Mouse (Mus musculus) MEL (cell line): ENCODE results near the gene Pheta2.

ENCODE experiments used
- CHD1 ChIP-seq: IDR thresholded peaks from 2 replicates; pipeline ENCODE4 v1.6.1; 2012; ENCODE audit warnings: low read depth, mild to moderate bottlenecking, inconsistent platforms, low read length, improper control_type of control experiment
- CHD2 ChIP-seq: IDR thresholded peaks from 2 replicates; pipeline ENCODE4 v1.6.1; 2011; ENCODE audit warnings: low read length, improper control_type of control experiment
- CTCF ChIP-seq, 3 experiments: IDR thresholded peaks in 2 of 3; conservative IDR thresholded peaks in 1 of 3; 2 replicates each; pipeline ENCODE4 v1.5.1; 2011 to 2012; ENCODE audit warnings: low read length in 3 of 3, low read depth in 2 of 3, mild to moderate bottlenecking in 2 of 3, improper control_type of control experiment in 1 of 3, inconsistent platforms in 1 of 3, mixed read lengths in 1 of 3, moderate library complexity in 1 of 3; ENCODE audit not compliant: control insufficient read depth in 1 of 3, insufficient read depth in 1 of 3, poor library complexity in 1 of 3, severe bottlenecking in 1 of 3
- ETS1 ChIP-seq: IDR thresholded peaks from 2 replicates; pipeline ENCODE4 v1.6.1; 2012; ENCODE audit warnings: low read depth, mild to moderate bottlenecking, inconsistent platforms, low read length, improper control_type of control experiment, moderate library complexity
- GATA1 ChIP-seq: IDR thresholded peaks from 2 replicates; pipeline ENCODE4 v1.6.1; 2011; ENCODE audit warnings: low read depth, low read length, improper control_type of control experiment
- MYC ChIP-seq: IDR thresholded peaks from 2 replicates; pipeline ENCODE4 v1.6.1; 2011; ENCODE audit warnings: low read depth, mild to moderate bottlenecking, low read length, improper control_type of control experiment, moderate library complexity
- POLR2A ChIP-seq, 2 experiments: IDR thresholded peaks; 2 replicates each; pipeline ENCODE4 v1.6.1; 2011 to 2012; ENCODE audit warnings: low read length in 2 of 2, mild to moderate bottlenecking in 2 of 2, control low read depth in 1 of 2, improper control_type of control experiment in 1 of 2, low read depth in 1 of 2, moderate library complexity in 1 of 2; ENCODE audit not compliant: control insufficient read depth in 1 of 2, insufficient read depth in 1 of 2, poor library complexity in 1 of 2
- POLR2AphosphoS5 ChIP-seq: IDR thresholded peaks from 2 replicates; pipeline ENCODE4 v1.6.1; 2012; ENCODE audit warnings: low read depth, borderline replicate concordance, mild to moderate bottlenecking, inconsistent platforms, low read length, moderate library complexity, mixed read lengths
- SIN3A ChIP-seq: IDR thresholded peaks from 2 replicates; pipeline ENCODE4 v1.6.1; 2012; ENCODE audit warnings: low read length, improper control_type of control experiment, inconsistent platforms
- SMC3 ChIP-seq: IDR thresholded peaks from 2 replicates; pipeline ENCODE4 v1.6.1; 2011; ENCODE audit warnings: low read depth, low read length, improper control_type of control experiment
- USF1 ChIP-seq: IDR thresholded peaks from 2 replicates; pipeline ENCODE4 v1.6.1; 2014; ENCODE audit warnings: low read depth, mild to moderate bottlenecking, inconsistent platforms, low read length, improper control_type of control experiment, moderate library complexity
- ZKSCAN1 ChIP-seq: IDR thresholded peaks from 2 replicates; pipeline ENCODE4 v1.6.1; 2012; ENCODE audit warnings: low read depth, mild to moderate bottlenecking, inconsistent platforms, low read length, improper control_type of control experiment, moderate library complexity

GRCm38 (mm10) chr15:82325382-82325781 is 13.4 kb upstream of the Pheta2 start:
- TF ChIP-seq MYC (no peak), POLR2AphosphoS5 (no peak), POLR2A (IDR thresholded peaks at IDR 0.05; ENCODE audit: control insufficient read depth in 1 of 2, insufficient read depth in 1 of 2, low read depth in 1 of 2, low read length in 2 of 2, poor library complexity in 1 of 2) (no peak), GATA1 (no peak), CTCF (IDR thresholded peaks at IDR 0.05 in 2 of 3, conservative IDR thresholded peaks at IDR 0.05 in 1 of 3; ENCODE audit: control insufficient read depth in 1 of 3, insufficient read depth in 1 of 3, low read depth in 2 of 3, low read length in 3 of 3, poor library complexity in 1 of 3, severe bottlenecking in 1 of 3) (no peak), ETS1 (no peak), CHD2 (no peak), USF1 (no peak), ZKSCAN1 (no peak), SIN3A (no peak), SMC3 (no peak), CHD1 (no peak)
